ENCODE assay signal across 21 mouse cellular contexts in the genomic region with DNA sequence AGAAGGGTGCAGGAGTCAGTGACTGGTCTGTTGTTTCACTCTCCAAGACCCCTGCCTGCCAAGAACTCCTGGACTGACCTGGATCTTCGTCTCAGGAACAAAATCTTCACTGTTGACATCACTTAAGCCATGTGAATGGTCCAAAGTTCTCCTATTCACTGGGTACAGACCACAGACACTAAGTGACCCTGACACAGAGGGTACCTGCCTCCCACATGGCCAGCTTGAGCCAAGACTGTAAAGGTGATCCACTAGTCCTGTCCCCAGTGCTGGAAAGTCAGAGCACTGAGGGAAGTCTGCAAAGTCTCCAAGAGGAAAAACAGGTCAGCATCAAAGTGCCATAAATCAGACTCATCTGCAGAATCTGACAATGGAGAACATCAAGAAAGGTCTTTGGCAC. TPM values are rescaled to one million over a fixed set of nuclear protein-coding genes. Genes with fewer than 3 reads are reported as not detected.
"Had no signal": no experiment of that assay in that cellular context is flagged by ENCODE, and none has a peak within 500 bp of the region (broad histone marks: within the 10 kb centered on the region; RNA-seq: fewer than 3 reads in every experiment).

No protein-coding gene starts in this region.

- ATAC-seq: liver, postnatal 0 days; lung, postnatal 0 days; midbrain, embryonic 16.5 days had no signal

- H3K9me3 ChIP-seq: lung, embryonic 15.5 days; megakaryocyte, embryonic 14.5 days; midbrain, embryonic 12.5 days; neural tube, embryonic 12.5 days; stomach, embryonic 15.5 days had no signal

- DNase-seq: liver, postnatal 0 days; lung, adult 2 months; lung, postnatal 14 days; lung, postnatal 36 days; midbrain, embryonic 14.5 days; right cerebral cortex, postnatal 14 days; thymus, adult 2 months; thymus, postnatal 25 days; thymus, postnatal 4 days had no signal

- H3K27ac ChIP-seq: lung, embryonic 15.5 days; macrophage; midbrain, embryonic 12.5 days; neural tube, embryonic 12.5 days; stomach, embryonic 15.5 days; stomach, postnatal 0 days had no signal

- H3K4me2 ChIP-seq: lung, embryonic 15.5 days; midbrain, embryonic 12.5 days; stomach, embryonic 15.5 days had no signal

- H3K27me3 ChIP-seq: lung, embryonic 15.5 days; megakaryocyte, embryonic 14.5 days; midbrain, embryonic 12.5 days; stomach, embryonic 15.5 days had no signal

- H3K9ac ChIP-seq: liver, postnatal 0 days; lung, embryonic 15.5 days; midbrain, embryonic 12.5 days; neural tube, embryonic 12.5 days; stomach, embryonic 15.5 days had no signal

- H3K4me3 ChIP-seq: lung, embryonic 15.5 days; megakaryocyte, embryonic 14.5 days; midbrain, embryonic 12.5 days; neural tube, embryonic 12.5 days; stomach, embryonic 15.5 days had no signal

RNA-seq across cellular contexts. Expression of a gene that starts 6.8 kb away (rescaled TPM):
- polyA plus RNA-seq: liver, postnatal 0 days; lung, adult 2 months; lung, embryonic 15.5 days; macrophage; midbrain, embryonic 12.5 days; midbrain, embryonic 16.5 days; neural tube, embryonic 12.5 days; neural tube, embryonic 14.5 days; spleen, adult 2 months; stomach, embryonic 15.5 days; stomach, postnatal 0 days; urinary bladder, adult 2 months had no signal

RNA-seq across cellular contexts. Expression of a gene that starts 11.0 kb away (rescaled TPM):
- polyA plus RNA-seq: liver, postnatal 0 days; macrophage; midbrain, embryonic 14.5 days; neural tube, embryonic 12.5 days; stomach, postnatal 0 days had no signal
